Comparison of ENCODE assay signal across 26 mouse cellular contexts in genomic region chr13:76199943-76200342, GRCm38 (mm10).
"Had no signal": no experiment of that assay in that cellular context is flagged by ENCODE, and none has a peak within 500 bp of the region (broad histone marks: within the 10 kb centered on the region; RNA-seq: fewer than 3 reads in every experiment).

No protein-coding gene starts in this region.

- DNase-seq: cerebellum, adult 9-10 months; cerebellum, adult 9-11 months; cerebellum, postnatal 10 days; cerebellum, postnatal 14 days; cerebellum, postnatal 25 days; cerebellum, postnatal 36 days; embryo, embryonic 11 days; forebrain, postnatal 0 days; gastrocnemius, adult 2 months; gastrocnemius, postnatal 10 days; gastrocnemius, postnatal 14 days; gastrocnemius, postnatal 25 days; gastrocnemius, postnatal 36 days; heart, adult 18-20 months; heart, adult 2 months had no signal

- H3K4me1 ChIP-seq: embryonic facial prominence, embryonic 10.5 days; embryonic facial prominence, embryonic 12.5 days; embryonic facial prominence, embryonic 13.5 days; embryonic facial prominence, embryonic 15.5 days; forebrain, embryonic 10.5 days; forebrain, embryonic 12.5 days; forebrain, embryonic 13.5 days; forebrain, embryonic 15.5 days had no signal

- H3K27me3 ChIP-seq: embryonic facial prominence, embryonic 12.5 days; embryonic facial prominence, embryonic 13.5 days; embryonic facial prominence, embryonic 15.5 days; forebrain, embryonic 12.5 days; forebrain, embryonic 13.5 days; forebrain, embryonic 15.5 days had no signal

- H3K9ac ChIP-seq: embryonic facial prominence, embryonic 12.5 days; embryonic facial prominence, embryonic 13.5 days; embryonic facial prominence, embryonic 15.5 days; forebrain, embryonic 12.5 days; forebrain, embryonic 13.5 days; forebrain, embryonic 15.5 days; forebrain, postnatal 0 days had no signal

- H3K9me3 ChIP-seq: embryonic facial prominence, embryonic 10.5 days; embryonic facial prominence, embryonic 12.5 days; embryonic facial prominence, embryonic 13.5 days; embryonic facial prominence, embryonic 15.5 days; forebrain, embryonic 10.5 days; forebrain, embryonic 12.5 days; forebrain, embryonic 13.5 days; forebrain, embryonic 15.5 days had no signal

- H3K27ac ChIP-seq: embryonic facial prominence, embryonic 10.5 days; embryonic facial prominence, embryonic 12.5 days; embryonic facial prominence, embryonic 13.5 days; embryonic facial prominence, embryonic 15.5 days; forebrain, embryonic 10.5 days; forebrain, embryonic 12.5 days; forebrain, embryonic 13.5 days; forebrain, embryonic 15.5 days; gastrocnemius, adult 2 months; heart, adult 2 months had no signal

- ATAC-seq: forebrain, embryonic 13.5 days; forebrain, embryonic 14.5 days; forebrain, embryonic 15.5 days; forebrain, embryonic 16.5 days; forebrain, postnatal 0 days had no signal

- H3K4me2 ChIP-seq: embryonic facial prominence, embryonic 12.5 days; embryonic facial prominence, embryonic 13.5 days; embryonic facial prominence, embryonic 15.5 days; forebrain, embryonic 12.5 days; forebrain, embryonic 13.5 days; forebrain, embryonic 15.5 days had no signal

- H3K36me3 ChIP-seq: embryonic facial prominence, embryonic 12.5 days; embryonic facial prominence, embryonic 15.5 days; forebrain, embryonic 12.5 days had no signal

- H3K4me3 ChIP-seq: embryonic facial prominence, embryonic 10.5 days; embryonic facial prominence, embryonic 12.5 days; embryonic facial prominence, embryonic 13.5 days; embryonic facial prominence, embryonic 15.5 days; erythroblast, embryonic 14.5 days; forebrain, embryonic 10.5 days; forebrain, embryonic 12.5 days; forebrain, embryonic 13.5 days; forebrain, embryonic 15.5 days; gastrocnemius, adult 2 months; heart, adult 2 months had no signal
